Mouse (Mus musculus): ENCODE measurements at regions not wholly inside any gene's neighbourhood (a gene's known extent, or its start where the extent isn't known, plus 50 kb on each side); places are given as distances from the start of the nearest gene placed in this dataset.

GRCm38 (mm10) chr2:11362205-11362994, 190.5 kb downstream of the Prkcq start:
- DNase-seq: no peak

GRCm38 (mm10) chr2:11359280-11359679, 187.4 kb downstream of the Prkcq start:
- DNase-seq: no peak

- no peak for DNase-seq
Measured at GRCm38 (mm10) chr2:11356714-11357113, 184.8 kb downstream of the Prkcq start.

GRCm38 (mm10) chr2:11355594-11355993, 183.7 kb downstream of the Prkcq start:
- DNase-seq: peak; percentile 19 to 30
